Mouse (Mus musculus) forebrain, postnatal 0 days (tissue): ENCODE data around the gene Rad54l. TPM values are rescaled to one million over a fixed set of nuclear protein-coding genes. Genes with fewer than 3 reads are reported as not detected.

Source experiments
- ATAC-seq: fragments of 200-750 bp; cut with Nextera tagmentation; 2 replicates; pipeline ENCODE4 v1.8.0; 2017; ENCODE audit warnings: mild to moderate bottlenecking, moderate library complexity
- DNase-seq: peaks from one replicate; pipeline ENCODE4 v3.0.0-alpha.2; 2015
- H3K27ac ChIP-seq: fragments of 300-500 bp; sonication (generic); 2 replicates; pipeline ENCODE4 v1.5.1; 2014; ENCODE audit warnings: low read depth, mild to moderate bottlenecking, antibody characterized with exemption, low read length, moderate library complexity, mixed read lengths
- H3K27me3 ChIP-seq: fragments of 300-500 bp; sonication (generic); 2 replicates; pipeline ENCODE4 v1.6.1; 2014; ENCODE audit warnings: mild to moderate bottlenecking, low read length, mixed read lengths; ENCODE audit not compliant: insufficient read depth
- H3K36me3 ChIP-seq: fragments of 300-500 bp; sonication (generic); 2 replicates; pipeline ENCODE4 v1.6.1; 2014; ENCODE audit warnings: mild to moderate bottlenecking, moderate library complexity; ENCODE audit not compliant: insufficient read depth
- H3K4me1 ChIP-seq: fragments of 300-500 bp; sonication (generic); 2 replicates; pipeline ENCODE4 v1.6.1; 2014; ENCODE audit warnings: antibody characterized with exemption; ENCODE audit not compliant: insufficient read depth
- H3K4me2 ChIP-seq: fragments of 300-500 bp; sonication (generic); 2 replicates; pipeline ENCODE4 v1.6.1; 2014; ENCODE audit warnings: low read depth, mild to moderate bottlenecking, moderate library complexity
- H3K4me3 ChIP-seq: fragments of 300-500 bp; sonication (generic); 2 replicates; pipeline ENCODE4 v1.5.1; 2014; ENCODE audit warnings: low read depth, low read length, mixed read lengths
- H3K9ac ChIP-seq: fragments of 300-500 bp; sonication (generic); 2 replicates; pipeline ENCODE4 v1.6.1; 2014; ENCODE audit warnings: mild to moderate bottlenecking
- H3K9me3 ChIP-seq: fragments of 300-500 bp; sonication (generic); 2 replicates; pipeline ENCODE4 v1.6.1; 2016; ENCODE audit warnings: low read length
- CTCF ChIP-seq: sonication (generic); IDR thresholded peaks from 2 replicates; pipeline ENCODE4 v1.5.1; 2016; ENCODE audit warnings: antibody characterized with exemption, control low read depth, low read depth
- WGBS: fragments of 180-500 bp; shearing (Covaris S2); extraction: QIAGEN DNeasy Blood & Tissue Kit; methylation state at CpG from one replicate; pipeline ENCODE4 v1.1.7; 2014; 5-methylcytosine and 5-hydroxymethylcytosine counted together
- polyA plus RNA-seq: library from polyadenylated mRNA; unstranded; fragments of >200 nt; fragmentation: Nextera tagmentation; extraction: Ambion mirVana; gene quantifications from 2 replicates; pipeline ENCODE4 v1.2.1, GENCODE M21; 2015
- total RNA-seq: library from RNA; depleted of rRNA; stranded (reverse); fragments of >200 nt; gene quantifications from 2 replicates; pipeline ENCODE4 v1.2.3, GENCODE M21; 2014; rRNA removed

Rad54l gene
- total and polyA plus RNA-seq, 2 experiments from 2014 or later: 2.0 to 3.5 TPM

- ATAC-seq (no peak), DNase-seq (peak; percentile 20)
- Histone ChIP-seq H3K4me1 (peaks cover 3% of the 10 kb centered on the region; the same call in 1 of the 2 replicates), H3K4me3 (peak overlapping the region; percentile 53), H3K9ac (peak overlapping the region; percentile 51), H3K27ac (peak overlapping the region; percentile 83), H3K36me3 (no peaks in the 10 kb centered on the region), H3K4me2 (peak overlapping the region; percentile 57), H3K27me3 (no peaks in the 10 kb centered on the region), H3K9me3 (no peaks in the 10 kb centered on the region)
- peak; percentile 45 for TF ChIP-seq CTCF
- 8% methylated on average over 22 of the region's 22 CpGs for WGBS
Observed at GRCm38 (mm10) chr4:116052526-116053293, 70.8 kb downstream of the Rad54l start.

GRCm38 (mm10) chr4:116049211-116049610 lies 74.3 kb downstream of the Rad54l start:
- TF ChIP-seq CTCF: no peak
- Histone ChIP-seq H3K4me3 (no peak overlapping the region), H3K27ac (no peak overlapping the region)

GRCm38 (mm10) chr4:116048130-116048920 lies 75.2 kb downstream of the Rad54l start:
- DNase-seq (no peak), ATAC-seq (no peak)
- Histone ChIP-seq H3K27me3 (no peaks in the 10 kb centered on the region), H3K36me3 (no peaks in the 10 kb centered on the region), H3K27ac (no peak overlapping the region), H3K9ac (no peak overlapping the region), H3K4me3 (no peak overlapping the region), H3K4me2 (no peak overlapping the region), H3K4me1 (peaks cover 3% of the 10 kb centered on the region; the same call in 1 of the 2 replicates), H3K9me3 (no peaks in the 10 kb centered on the region)
- 73% methylated on average over 7 of the region's 7 CpGs for WGBS
- no peak for TF ChIP-seq CTCF

More at GRCm38 (mm10) chr4:116049211-116049610, 74.3 kb downstream of the Rad54l start:
- Histone ChIP-seq H3K9ac (no peak overlapping the region), H3K4me1 (peaks cover 3% of the 10 kb centered on the region; the same call in 1 of the 2 replicates), H3K27me3 (no peaks in the 10 kb centered on the region), H3K36me3 (no peaks in the 10 kb centered on the region), H3K9me3 (no peaks in the 10 kb centered on the region), H3K4me2 (no peak overlapping the region)
- WGBS: 81% methylated on average over 3 of the region's 3 CpGs
- DNase-seq (no peak), ATAC-seq (no peak)

GRCm38 (mm10) chr4:116047681-116048080 lies 75.8 kb downstream of the Rad54l start:
- ATAC-seq: no peak
- WGBS: 95% methylated on average over 1 of the region's 1 CpGs
- Histone ChIP-seq H3K4me3 (no peak overlapping the region), H3K4me1 (peaks cover 2% of the 10 kb centered on the region; the same call in 1 of the 2 replicates), H3K27me3 (no peaks in the 10 kb centered on the region), H3K36me3 (no peaks in the 10 kb centered on the region), H3K4me2 (no peak overlapping the region), H3K27ac (no peak overlapping the region), H3K9ac (no peak overlapping the region), H3K9me3 (no peaks in the 10 kb centered on the region)
- TF ChIP-seq CTCF: no peak
- no peak for DNase-seq

GRCm38 (mm10) chr4:116046604-116047003 lies 76.9 kb downstream of the Rad54l start:
- no peak overlapping the region for H3K4me3 ChIP-seq
- H3K36me3 ChIP-seq: no peaks in the 10 kb centered on the region
- no peaks in the 10 kb centered on the region for H3K4me1 ChIP-seq
- no peak for ATAC-seq
- no peak overlapping the region for H3K9ac ChIP-seq
- no peak overlapping the region for H3K27ac ChIP-seq
- WGBS: 97% methylated on average over 2 of the region's 2 CpGs
- no peak for DNase-seq
- H3K9me3 ChIP-seq: no peaks in the 10 kb centered on the region
- TF ChIP-seq CTCF: no peak
- H3K27me3 ChIP-seq: no peaks in the 10 kb centered on the region
- no peak overlapping the region for H3K4me2 ChIP-seq

Other genes starting within 250 kb of the Rad54l start
- 0.38 TPM in 1 of 2 replicates, not detected in the other for gene Kncn, start 239.3 kb downstream of the Rad54l start, total RNA-seq
- 0.10 and 0.44 TPM in 2 replicates for gene Kncn, start 239.3 kb downstream of the Rad54l start, polyA plus RNA-seq
- 1.3 and 1.4 TPM in 2 replicates for gene 6430628N08Rik, start 233.0 kb downstream of the Rad54l start, total RNA-seq
- 0.54 and 0.62 TPM in 2 replicates for gene 6430628N08Rik, start 233.0 kb downstream of the Rad54l start, polyA plus RNA-seq
- 0.15 TPM in 1 of 2 replicates, not detected in the other for gene Dmbx1, start 183.8 kb downstream of the Rad54l start, total RNA-seq
- gene Dmbx1, start 183.8 kb downstream of the Rad54l start, polyA plus RNA-seq: 0.18 and 0.23 TPM in 2 replicates
- 28.8 and 42.7 TPM in 2 replicates for gene Faah, start 105.8 kb downstream of the Rad54l start, total RNA-seq
- 22.0 and 25.4 TPM in 2 replicates for gene Faah, start 105.8 kb downstream of the Rad54l start, polyA plus RNA-seq
- 9.9 and 10.6 TPM in 2 replicates for gene Nsun4, start 69.8 kb downstream of the Rad54l start, total RNA-seq
- gene Nsun4, start 69.8 kb downstream of the Rad54l start, polyA plus RNA-seq: 6.8 and 8.2 TPM in 2 replicates
- gene Uqcrh, start 48.6 kb downstream of the Rad54l start, total RNA-seq: 271 and 387 TPM in 2 replicates
- gene Uqcrh, start 48.6 kb downstream of the Rad54l start, polyA plus RNA-seq: 414 and 534 TPM in 2 replicates
- gene Lrrc41, start 48.4 kb downstream of the Rad54l start, total RNA-seq: 95.4 and 98.4 TPM in 2 replicates
- gene Lrrc41, start 48.4 kb downstream of the Rad54l start, polyA plus RNA-seq: 67.5 and 70.2 TPM in 2 replicates
- 80.3 and 83.0 TPM in 2 replicates for gene Pomgnt1, start 150 bp upstream of the Rad54l start, total RNA-seq
- gene Pomgnt1, start 150 bp upstream of the Rad54l start, polyA plus RNA-seq: 52.7 and 57.6 TPM in 2 replicates
- 5.0 and 6.3 TPM in 2 replicates for gene Lurap1, start 27.6 kb upstream of the Rad54l start, total RNA-seq
- 2.8 and 3.0 TPM in 2 replicates for gene Lurap1, start 27.6 kb upstream of the Rad54l start, polyA plus RNA-seq
- gene Tspan1, start 43.9 kb upstream of the Rad54l start, total RNA-seq: 0.29 TPM in 1 of 2 replicates, not detected in the other
- 0.07 TPM in 1 of 2 replicates, not detected in the other for gene Tspan1, start 43.9 kb upstream of the Rad54l start, polyA plus RNA-seq
- not detected in 2 replicates for gene 1700042G07Rik, start 49.7 kb upstream of the Rad54l start, total RNA-seq
- gene 1700042G07Rik, start 49.7 kb upstream of the Rad54l start, polyA plus RNA-seq: not detected in 2 replicates
- gene Gm49337, start 49.7 kb upstream of the Rad54l start, total RNA-seq: not detected in 2 replicates
- gene Gm49337, start 49.7 kb upstream of the Rad54l start, polyA plus RNA-seq: not detected in 2 replicates
- 41.5 and 51.3 TPM in 2 replicates for gene Pik3r3, start 97.9 kb upstream of the Rad54l start, total RNA-seq
- gene Pik3r3, start 97.9 kb upstream of the Rad54l start, polyA plus RNA-seq: 21.5 and 30.8 TPM in 2 replicates